Mouse (Mus musculus) cerebellum, postnatal 36 days (tissue): Measurements from ENCODE around the gene Spryd3.

Experiments used
- DNase-seq, 2 experiments: peaks; one replicate each; pipeline ENCODE4 v3.0.0; 2021 to 2022; ENCODE audit warnings: mixed read lengths in 2 of 2

Gene Spryd3

DNA sequence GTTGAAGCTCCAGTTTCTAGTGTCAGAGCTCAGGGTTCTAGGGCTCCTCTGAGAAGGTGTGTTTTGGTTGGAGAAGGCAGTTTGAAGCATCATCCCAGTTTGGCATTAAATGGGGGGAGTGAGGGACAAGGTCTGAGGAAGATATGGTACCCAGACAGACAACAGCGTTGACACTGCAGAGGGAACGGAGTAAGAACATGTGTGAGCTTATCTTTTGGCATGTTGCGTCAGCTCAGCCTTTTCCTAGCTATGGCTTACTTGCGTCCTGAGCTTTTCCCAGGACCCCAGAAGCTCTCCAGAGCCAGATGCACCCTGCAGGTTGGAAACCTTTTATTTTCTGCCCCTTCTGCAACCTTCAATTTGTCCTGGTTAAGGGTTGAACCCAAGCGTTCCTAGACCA is 10.1 kb upstream of the Spryd3 start:
- DNase-seq = no peak

DNA sequence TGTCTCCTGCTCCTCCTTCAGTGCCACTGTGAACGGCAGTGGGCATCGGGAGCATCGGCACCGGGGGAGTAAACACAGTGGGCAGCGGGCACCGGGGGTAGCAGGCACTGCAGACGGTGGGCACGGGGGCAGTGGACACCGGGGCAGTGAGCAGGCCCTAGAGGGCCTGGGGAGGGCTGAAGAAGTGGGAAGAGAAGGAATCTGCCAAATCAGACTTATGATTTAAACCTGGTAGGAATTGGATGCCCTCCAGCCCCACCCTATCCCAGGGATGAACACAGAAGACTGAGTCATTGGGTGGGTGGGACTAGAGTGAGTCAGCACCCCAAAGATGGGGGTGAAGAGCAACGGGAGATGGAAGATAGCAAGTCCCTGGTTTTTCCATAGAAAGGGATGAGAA is 9.3 kb upstream of the Spryd3 start:
- no peak for DNase-seq

DNA sequence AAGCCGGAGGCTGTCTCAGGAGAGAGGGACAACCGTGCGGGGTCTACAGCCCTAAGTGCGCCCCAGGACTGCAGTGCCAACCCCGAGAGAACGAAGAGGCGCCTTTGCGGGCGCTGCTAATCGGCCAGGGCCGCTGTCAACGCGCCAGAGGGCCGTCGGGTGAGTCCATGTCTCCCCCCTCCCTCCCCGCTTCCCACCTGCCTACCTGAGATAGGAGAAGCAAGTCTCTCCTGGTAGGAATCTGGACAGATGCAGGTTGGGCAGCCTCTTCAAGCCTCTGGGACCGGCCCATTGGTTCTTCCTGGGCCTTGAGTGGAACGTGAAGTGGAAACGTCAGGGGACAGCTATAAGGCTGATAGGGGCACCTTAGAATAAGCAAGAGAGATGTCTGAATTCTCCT is 8.7 kb upstream of the Spryd3 start:
- no peak for DNase-seq

DNA sequence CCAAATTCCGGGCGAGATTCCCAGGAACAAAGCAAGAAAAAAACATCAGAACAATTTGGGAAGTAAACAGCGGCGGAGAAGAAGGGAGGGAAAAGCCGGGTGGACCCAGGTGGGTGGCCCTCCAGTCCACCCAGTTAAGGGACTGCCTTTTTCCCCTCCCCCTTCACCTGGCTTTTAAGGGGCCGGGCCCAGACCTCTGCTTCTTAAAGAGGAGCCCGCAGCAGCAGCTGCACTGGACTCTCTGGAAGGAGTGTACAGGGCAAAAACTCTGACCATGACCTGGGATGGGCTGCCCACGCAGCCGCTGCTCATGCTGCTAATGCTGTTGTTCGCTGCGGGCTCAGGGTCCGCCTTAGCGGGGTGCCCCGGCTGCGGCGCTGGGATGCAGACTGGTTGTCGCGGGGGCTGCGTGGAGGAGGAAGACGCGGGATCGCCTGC is 8.3 kb upstream of the Spryd3 start, which contains the start of gene Igfbp6:
Gene Igfbp6, plus strand, starts transcription at position 89 of the 438 bp plus-strand sequence.
- DNase-seq = no peak

DNA sequence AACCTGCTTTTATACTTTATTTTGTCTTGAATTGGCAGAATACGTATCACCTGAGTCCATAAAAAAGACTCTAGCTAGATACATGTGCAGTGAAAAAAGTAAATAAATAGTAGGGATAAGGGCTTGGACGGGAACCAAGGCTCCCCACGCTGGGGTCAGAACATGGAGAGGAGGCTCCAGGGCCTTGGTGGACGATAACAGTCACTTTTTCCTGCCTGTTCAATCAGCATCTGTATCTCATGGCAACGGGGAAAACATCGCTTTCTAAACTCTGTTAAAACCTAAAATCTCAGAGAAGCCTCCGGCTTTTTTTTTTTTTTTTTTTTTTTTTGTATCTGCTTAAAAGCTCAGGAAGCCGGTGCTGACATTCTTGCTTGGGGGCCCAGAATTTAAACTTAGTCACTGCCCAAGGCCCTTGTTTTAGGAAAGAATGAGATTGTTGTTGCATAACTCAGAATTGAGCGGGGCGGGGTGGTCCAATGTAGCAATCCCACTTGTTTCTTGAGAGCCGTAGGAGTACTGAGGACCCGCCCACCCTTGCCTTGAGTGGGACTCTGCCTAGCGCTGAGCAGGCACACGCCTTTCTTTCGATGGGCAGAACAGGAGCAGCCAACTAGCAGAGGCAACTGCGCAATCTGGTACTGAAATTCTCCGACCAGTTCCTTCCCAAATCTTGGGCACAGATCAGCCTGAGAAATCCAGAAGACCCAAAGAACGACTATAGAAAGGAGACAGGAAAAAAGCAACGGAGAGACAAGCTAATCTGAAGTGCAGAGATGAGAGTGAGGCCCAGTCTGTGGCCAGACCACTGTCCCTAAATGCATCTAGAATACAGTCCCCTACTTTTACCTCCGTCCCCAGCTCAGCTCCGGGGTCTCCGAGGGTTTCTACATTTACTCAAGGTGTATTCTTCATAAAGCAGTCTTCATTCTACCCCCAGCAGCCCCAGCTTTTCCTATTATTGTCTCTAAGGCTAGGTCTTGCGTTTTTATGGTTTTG is 7.2 kb upstream of the Spryd3 start:
- no peak for DNase-seq

DNA sequence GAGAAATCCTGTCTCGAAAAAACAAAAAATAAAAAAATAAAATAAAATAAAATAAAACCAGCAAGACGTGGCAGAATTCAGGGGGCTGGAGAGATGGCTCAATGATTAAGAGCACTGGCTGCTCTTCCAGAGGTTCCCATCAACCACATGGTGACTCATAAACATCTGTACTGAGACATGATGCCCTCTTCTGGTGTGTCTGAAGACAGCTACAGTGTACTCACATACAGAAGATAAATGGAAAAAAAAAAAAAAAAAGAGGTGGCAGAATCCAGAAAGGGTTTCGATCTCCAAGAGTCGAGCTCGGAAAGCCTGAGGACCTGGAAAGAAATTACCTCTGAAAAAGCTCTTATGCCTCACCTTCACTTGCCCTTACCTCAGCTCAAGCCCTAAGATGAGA is 5.1 kb upstream of the Spryd3 start:
- DNase-seq = no peak

DNA sequence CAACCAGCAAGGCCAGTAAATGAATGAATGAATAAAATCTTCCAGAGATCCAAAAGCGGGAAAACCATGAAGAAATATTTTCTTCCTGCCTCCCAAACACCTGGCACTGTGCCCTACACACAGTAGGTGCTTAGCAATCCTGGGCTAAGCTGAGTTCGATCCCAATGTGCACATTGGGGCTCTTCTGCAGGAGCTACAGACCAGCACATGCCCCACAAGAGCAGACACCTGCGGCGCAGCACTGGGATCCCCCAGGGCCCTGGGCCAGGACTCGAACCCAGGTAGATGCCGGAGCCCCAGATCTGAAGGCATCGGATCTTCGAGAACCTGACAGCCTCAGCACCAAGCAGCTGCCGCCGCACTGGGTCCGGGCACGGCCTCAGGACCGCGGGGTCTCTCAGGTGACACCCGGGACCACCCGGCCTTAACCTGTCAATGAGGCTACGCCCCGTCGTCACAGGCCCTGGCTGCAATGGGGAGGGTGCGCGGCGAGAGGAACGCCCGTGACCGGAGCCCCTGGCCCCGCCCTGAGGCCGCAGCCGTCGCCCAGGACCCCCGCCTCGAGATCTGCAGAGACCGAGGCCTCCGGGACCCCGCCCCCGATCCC is 409 bp downstream of the Spryd3 start:
- no peak for DNase-seq

DNA sequence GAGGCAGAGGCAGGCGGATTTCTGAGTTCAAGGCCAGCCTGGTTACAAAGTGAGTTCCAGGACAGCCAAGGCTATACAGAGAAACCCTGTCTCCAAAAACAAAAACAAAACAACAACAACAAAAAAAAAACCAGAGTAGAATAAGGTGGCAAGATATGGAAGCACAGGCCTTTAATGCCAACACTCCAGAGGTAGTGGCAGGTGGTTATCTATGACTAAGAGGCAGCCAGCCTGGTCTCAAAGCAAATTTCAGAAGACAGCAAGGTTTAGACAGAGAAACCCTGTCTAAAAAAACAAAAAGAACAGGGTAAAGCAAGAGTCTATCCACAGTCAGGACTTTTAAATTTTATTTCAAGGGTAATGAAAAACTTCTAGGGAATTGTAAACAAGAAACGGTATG is 1.3 kb downstream of the Spryd3 start:
- no peak for DNase-seq

DNA sequence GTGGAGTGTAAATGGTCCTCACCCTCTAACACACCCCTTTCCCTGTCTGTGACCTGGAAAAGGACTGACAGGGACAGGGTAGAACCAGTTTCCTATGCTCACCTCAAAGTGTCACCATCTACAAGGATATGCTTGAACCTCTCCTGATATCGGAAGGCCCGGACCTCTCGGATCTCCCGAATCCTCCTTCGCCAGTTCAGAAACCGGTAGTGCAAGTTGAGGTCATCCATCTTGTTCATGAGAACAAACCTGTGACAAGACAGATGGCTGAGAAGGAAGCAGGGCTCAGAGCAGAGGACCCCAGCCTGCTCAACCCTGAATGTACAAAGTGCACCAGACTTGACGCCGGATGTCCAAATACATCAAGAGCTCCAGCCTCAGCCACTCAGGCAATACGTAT is 2.7 kb downstream of the Spryd3 start:
- no peak for DNase-seq

DNA sequence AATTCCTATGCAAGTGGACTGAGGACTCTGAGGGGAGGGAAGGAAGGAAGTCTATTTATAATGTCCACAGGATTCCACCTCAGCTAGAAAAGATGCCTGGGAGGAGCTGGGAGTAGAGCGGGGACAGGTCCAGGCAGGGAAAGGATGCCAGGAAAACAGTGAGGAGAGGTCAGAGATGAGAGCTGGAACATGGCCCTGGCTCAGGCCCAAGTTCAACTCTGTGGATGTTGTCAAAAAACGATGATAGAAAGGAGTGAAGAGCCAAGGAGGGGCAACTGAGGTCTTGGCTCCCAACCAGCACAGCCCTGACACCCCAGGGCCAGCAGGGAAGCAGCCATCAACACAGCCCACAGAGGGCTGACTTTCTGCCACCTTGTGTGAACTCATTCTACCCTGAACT is 9.7 kb downstream of the Spryd3 start:
- DNase-seq = peak; percentile 67 to 77

DNA sequence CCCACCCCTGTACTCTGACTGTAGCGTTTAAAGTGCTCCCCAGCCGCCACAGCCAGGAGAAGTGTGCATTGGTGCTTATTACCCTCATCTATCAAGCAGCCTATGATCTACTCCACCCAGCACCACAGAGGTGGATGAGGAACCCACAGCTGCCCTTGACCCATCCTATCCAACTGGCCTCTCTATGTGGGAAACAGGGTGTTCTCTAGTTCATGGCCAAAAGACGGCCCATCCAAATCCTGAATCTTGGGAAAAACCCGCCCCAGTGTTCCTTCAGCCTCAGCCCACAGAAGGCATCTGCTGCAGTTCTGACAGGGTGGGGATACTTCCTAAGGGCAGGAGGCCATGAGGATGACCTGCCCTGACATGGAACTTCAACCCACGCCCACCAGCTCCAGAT is 15.5 kb downstream of the Spryd3 start:
- no peak for DNase-seq

DNA sequence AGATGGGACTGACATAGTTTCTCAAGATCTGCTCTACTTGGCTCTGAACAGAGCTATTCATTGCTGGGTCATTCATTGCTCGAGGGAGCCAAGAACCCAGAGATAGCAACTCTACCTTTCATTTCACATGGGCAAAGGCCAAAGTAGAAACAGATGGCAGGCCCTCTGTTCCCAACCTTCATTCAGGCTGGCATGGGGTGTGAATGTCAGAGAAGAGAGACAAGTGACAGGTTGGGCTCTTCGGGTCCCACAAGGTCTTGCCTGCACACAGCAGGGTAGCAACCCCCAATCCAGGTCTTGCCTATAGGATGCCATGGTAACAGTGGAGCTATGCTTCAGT is 16.2 kb downstream of the Spryd3 start:
- peak; percentile 79 to 88 for DNase-seq

DNA sequence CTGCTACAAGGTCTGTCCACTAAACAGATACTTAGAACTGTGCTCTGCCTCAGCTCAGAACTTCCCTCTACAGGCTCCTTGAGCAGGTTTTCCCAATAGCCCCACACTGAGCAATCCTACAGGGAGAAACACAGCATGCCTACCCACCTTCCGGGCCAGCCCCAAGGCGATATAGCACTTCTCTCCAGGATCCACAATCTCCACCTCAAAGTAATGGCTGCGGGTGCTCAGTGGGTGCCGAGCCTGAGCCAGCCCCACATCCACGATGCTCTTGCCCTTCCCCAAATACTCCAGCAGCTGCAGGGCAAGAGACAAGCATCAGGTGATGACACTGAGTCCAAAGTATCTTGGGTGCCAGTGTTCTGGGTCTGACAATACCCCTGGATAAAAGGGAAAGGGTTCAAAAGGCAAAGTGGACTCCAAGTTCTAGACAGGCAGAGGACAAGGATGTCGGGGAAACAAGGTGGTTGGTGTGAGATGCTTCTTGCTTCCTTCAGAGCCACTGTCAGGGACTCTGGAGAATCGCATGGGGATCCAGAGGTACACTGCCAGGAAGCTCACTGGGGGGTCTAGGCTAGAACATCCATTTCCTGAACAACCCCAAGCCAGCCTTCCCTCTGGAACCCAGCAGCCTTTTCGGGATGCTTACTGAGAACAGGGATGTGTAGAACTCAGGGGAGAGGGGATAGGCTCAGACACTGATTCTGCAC is 16.8 kb downstream of the Spryd3 start:
- peak in 1 of 2 experiments; percentile 49 for DNase-seq

DNA sequence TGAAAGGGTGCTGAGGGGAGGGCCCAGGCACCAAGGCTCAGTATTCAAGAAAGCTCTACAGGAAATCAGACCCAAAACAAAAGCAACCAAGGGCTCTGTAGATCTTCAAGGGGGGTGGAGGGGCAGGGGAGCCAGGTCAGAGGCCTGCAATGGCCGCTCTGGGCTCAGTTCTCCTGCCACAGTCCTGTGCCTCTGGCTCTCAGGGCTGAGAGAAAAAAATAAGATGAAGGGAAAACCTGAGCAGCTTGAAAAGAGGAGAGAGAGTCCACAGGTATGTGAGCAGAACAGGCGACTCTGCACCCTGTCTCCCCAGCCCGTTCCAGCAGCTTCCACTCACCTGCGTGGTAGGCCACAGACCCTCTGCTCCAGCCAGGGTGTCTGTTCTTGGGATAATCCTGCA is 17.4 kb downstream of the Spryd3 start:
- DNase-seq = peak in 1 of 2 experiments; percentile 7

DNA sequence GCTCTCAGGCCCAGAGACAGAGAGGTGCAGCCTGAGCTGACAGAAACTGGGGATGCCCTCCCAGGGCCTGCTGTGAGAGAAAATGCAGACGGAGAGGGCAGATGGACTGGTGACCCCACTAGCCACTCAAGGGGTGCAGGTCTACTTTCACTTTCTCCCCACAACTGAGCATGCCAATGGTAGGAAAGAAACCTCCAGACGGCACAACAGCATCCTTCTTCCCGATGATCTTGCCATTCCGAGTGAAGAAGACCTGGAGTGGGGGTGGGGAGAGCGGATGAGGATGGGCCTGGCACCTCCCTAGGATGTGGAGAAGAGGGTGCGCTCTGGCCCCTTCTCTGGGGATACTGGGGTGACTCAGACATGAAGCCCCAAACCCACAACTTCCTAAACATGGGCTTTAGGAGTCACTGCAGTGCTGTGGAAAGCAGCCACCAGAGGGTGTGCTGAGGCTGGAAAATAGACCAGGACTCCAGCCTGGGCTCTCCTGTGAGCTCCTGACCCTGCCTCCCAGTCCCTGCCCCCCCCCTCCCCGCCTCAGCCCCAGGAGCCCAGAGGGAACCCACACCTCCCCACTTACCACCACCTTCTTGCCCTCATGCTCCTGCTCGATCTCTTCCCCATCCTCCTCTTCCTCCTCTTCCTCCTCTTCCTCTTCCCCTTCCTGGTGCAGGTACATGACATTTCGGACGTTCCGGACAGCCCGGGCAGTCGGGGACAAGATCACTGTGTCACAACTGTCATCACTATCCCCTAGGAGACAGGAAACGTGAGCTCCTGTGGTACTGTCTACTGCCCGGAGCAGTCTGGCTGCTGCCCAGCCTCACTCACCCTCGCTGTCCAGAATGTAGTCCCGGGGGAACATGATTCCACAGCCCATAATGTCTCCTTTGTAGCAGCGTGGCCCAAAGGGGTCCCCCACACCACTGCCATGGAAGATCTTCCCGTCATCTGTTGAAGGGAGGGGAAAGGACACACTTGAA is 18.3 kb downstream of the Spryd3 start:
- DNase-seq = peak in 1 of 2 experiments; percentile 44

DNA sequence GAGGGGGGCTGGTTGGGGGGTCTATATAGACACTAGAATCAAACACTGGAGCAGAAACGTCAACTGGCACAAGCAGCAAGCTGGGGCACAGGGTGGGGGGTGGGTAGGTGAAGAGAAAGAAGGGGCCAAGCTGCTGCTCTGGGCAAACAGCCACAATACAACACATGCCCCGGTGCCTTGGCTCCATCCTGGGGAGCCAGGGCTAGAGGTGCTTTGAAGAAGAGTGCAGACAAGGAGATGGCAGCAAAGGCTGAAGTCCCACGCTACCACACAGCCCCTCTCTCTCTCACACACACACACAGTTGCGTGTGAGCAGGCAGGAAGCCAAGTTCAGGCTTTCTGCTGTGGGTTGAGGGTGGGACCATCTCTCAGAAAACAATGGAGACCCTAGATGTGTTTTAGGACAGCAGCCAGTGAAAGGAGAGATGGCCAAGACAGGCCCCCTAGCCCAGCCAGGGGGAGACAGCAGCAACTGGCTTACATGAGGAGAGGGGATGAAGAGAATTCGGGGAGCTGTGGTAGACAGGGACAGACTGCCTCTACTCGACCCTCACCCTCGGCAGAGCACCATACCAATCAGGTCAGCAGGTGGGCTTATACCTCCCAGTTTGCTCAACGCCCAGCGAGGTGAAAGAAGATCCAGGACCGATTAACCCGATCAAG is 19.1 kb downstream of the Spryd3 start:
- peak in 1 of 2 experiments; percentile 16 for DNase-seq

DNA sequence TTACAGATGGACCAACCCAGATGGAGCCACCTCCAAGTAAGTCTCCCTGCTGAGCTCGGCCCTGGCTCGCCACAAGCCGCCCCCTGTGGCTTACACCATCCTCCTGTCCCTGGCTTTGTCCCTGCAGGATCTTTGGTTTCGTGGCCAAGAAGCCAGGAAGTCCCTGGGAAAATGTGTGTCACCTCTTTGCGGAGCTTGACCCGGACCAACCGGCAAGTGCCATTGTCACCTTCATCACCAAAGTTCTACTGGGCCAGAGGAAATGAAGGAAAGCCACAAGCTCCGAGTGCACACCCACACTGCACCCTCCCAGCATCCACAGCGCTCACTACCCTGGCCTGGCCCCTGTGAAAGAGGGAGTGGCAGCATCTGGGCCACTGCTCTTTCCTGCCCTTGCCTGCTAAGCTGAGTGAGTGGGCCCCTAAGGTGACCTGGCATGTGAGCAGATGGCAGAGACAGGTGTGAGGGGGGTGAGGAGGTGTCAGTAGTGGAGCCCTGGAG is 20.3 kb downstream of the Spryd3 start:
- peak in 1 of 2 experiments; percentile 38 for DNase-seq

DNA sequence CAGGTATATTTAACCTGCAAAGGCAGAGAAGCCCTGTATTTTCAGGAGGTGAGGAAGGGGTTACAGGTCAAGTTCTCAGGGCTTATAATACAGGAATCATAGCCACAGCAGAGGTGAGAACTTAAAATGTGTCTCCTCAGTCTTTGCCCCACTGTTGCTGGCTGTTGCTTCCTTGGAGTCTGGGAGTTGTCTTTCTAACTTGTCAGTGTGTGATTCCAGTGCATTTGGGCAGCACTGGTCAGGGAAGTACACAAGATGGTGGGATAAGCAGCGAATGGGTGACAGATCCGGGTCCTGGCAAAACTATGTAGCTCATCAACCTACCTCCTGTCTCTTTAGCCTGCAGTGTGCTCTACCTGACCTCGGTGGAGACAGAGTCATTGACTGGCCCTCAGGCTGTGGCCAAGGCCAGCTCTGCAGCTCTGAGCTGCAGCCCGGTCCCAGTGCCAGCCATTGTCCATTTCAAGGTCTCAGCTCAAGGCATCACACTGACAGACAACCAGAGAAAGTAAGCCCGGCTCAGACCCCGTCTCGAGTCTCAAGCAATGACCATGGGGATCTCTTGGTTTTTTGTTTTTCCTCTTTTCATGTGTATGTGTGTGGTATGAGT is 21.3 kb downstream of the Spryd3 start:
- peak in 1 of 2 experiments; percentile 7 for DNase-seq

DNA sequence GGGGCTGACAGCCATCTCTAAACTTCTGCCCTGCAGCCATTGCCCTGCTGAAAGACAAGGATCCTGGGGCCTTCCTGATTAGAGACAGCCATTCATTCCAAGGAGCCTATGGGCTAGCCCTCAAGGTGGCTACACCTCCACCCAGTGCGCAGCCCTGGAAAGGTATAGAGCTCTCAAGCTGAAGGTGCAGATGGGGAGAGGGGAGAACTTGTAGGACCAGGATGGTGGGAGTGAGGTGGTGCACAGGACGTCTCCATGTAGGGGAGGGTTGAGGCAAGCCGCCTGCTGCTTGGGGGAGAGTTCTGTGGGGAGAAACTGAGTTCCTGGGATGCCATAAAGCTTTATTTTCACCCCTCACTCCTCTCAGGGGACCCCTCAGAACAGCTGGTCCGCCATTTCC is 22.4 kb downstream of the Spryd3 start:
- no peak for DNase-seq

DNA sequence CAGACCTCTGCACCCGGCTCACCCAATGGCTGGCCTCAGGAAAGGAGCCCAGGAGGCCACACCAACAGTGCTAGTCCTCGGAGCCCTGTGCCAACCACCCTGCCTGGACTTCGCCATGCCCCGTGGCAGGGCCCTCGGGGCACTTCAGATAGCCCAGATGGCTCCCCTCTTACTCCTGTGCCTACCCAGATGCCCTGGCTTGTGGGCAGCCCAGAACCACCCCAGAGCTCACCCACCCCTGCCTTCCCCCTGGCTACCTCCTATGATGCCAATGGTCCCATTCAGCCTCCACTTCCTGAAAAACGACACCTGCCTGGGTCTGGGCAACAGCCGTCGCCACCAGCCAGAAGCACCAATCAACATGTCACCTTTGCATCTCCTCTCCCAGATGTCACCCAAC is 23.2 kb downstream of the Spryd3 start:
- DNase-seq = peak in 1 of 2 experiments; percentile 9

DNA sequence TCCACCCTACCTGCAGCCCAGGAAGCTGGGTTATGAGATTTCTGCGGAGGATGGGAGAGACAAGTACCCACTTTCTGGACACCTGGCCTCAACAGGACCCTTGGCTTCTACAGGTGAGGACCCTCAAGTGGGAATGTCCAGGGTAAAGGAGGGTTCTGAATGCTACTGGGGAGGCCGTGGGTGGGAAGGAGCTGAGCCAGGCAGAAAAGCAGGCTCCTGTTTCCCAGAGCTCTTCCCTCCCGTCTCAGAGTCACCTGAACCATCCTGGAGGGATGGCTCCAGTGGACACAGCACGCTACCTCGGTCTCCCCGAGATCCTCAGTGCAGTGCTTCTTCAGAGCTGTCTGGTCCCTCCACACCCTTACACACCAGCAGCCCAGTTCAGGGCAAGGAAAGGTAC is 23.9 kb downstream of the Spryd3 start:
- no peak for DNase-seq
